Mouse (Mus musculus): ENCODE results near the gene Gria4. TPM values are rescaled to one million over a fixed set of nuclear protein-coding genes. Genes with fewer than 3 reads are reported as not detected.

Gene Gria4
- polyA plus RNA-seq, 1 experiment = 154 TPM

GRCm38 (mm10) chr9:4376640-4377120 is 419.4 kb downstream of the Gria4 start:
- Histone ChIP-seq H3K27ac (ENCODE audit: insufficient read depth, low read length) (0 out of 2 replicates have a peak overlapping the region, but pooled peaks have one; percentile 5), H3K4me3 (replicated peaks; ENCODE audit: insufficient read depth, low read depth, low read length) (peak overlapping the region; percentile 89), H3K4me1 (ENCODE audit: control insufficient read depth, insufficient read depth, low read length) (no peaks in the 10 kb centered on the region), H3K27me3 (ENCODE audit: control insufficient read depth, insufficient read depth, low read length) (no peaks in the 10 kb centered on the region)
- no peak for TF ChIP-seq POLR2A (IDR thresholded peaks at IDR 0.05; ENCODE audit: borderline replicate concordance, insufficient read depth, low read length)
- TF ChIP-seq CTCF (IDR thresholded peaks at IDR 0.05; ENCODE audit: borderline replicate concordance, insufficient read depth, low read depth, low read length) = no peak
- WGBS = 1% methylated on average over 15 of the region's 15 CpGs
- no peak for DNase-seq

- TF ChIP-seq POLR2A (IDR thresholded peaks at IDR 0.05; ENCODE audit: borderline replicate concordance, insufficient read depth, low read length) (peak; percentile 89; the same call in 1 of the 2 replicates), CTCF (IDR thresholded peaks at IDR 0.05; ENCODE audit: borderline replicate concordance, insufficient read depth, low read depth, low read length) (no peak)
- under 1% methylated on average over 31 of the region's 31 CpGs for WGBS
- Histone ChIP-seq H3K27ac (ENCODE audit: insufficient read depth, low read length) (peak within 1 kb of the TSS; percentile 64; the same call in 1 of the 2 replicates), H3K27me3 (ENCODE audit: control insufficient read depth, insufficient read depth, low read length) (no peaks in the 10 kb centered on the region), H3K4me3 (replicated peaks; ENCODE audit: insufficient read depth, low read depth, low read length) (peak within 1 kb of the TSS; percentile 89), H3K4me1 (ENCODE audit: control insufficient read depth, insufficient read depth, low read length) (no peaks in the 10 kb centered on the region)
- peak; percentile 96 to 99 for DNase-seq
Observed at GRCm38 (mm10) chr9:4375828-4376639, 420.0 kb downstream of the Gria4 start, which contains the start of gene Msantd4. Gene Msantd4 (plus strand): TSS chr9:4376562.

All from cerebellum, adult 2 months (tissue).